8 mouse cellular contexts compared by ENCODE assay signal in genomic region chr6:47244642-47245041, GRCm38 (mm10).
DNase-seq lines count a peak whose midpoint lies in the region; ATAC-seq lines count a peak whose summit lies in the region.

No protein-coding gene starts in this region.

- peak overlapping the region; percentile 4; the same call in 1 of the 2 replicates for H3K4me3 ChIP-seq in kidney, embryonic 14.5 days (ENCODE audit: low read length)
- peak overlapping the region; percentile 14; the same call in 1 of the 2 replicates for H3K4me3 ChIP-seq in embryonic facial prominence, embryonic 14.5 days (ENCODE audit: low read depth, low read length)
- peak overlapping the region; percentile 18 for H3K4me3 ChIP-seq in intestine, embryonic 14.5 days (ENCODE audit: low read depth, low read length)
- H3K4me3 ChIP-seq in midbrain, embryonic 16.5 days (ENCODE audit: low read depth, low read length) = peak overlapping the region; percentile 50

- H3K27ac ChIP-seq in kidney, embryonic 14.5 days (ENCODE audit: low read depth, low read length) = no peak overlapping the region
- H3K27ac ChIP-seq in embryonic facial prominence, embryonic 14.5 days (replicated peaks; ENCODE audit: low read depth, low read length) = no peak overlapping the region
- H3K27ac ChIP-seq in intestine, embryonic 14.5 days (ENCODE audit: low read depth) = no peak overlapping the region
- H3K27ac ChIP-seq in midbrain, embryonic 16.5 days (ENCODE audit: low read length) = peak overlapping the region; percentile 88

- 22% methylated on average over 7 of the region's 7 CpGs for WGBS in kidney, embryonic 14.5 days
- WGBS in embryonic facial prominence, embryonic 14.5 days = 21% methylated on average over 7 of the region's 7 CpGs
- 28% methylated on average over 7 of the region's 7 CpGs for WGBS in intestine, embryonic 14.5 days
- 4% methylated on average over 7 of the region's 7 CpGs for WGBS in midbrain, embryonic 16.5 days

- ATAC-seq in kidney, embryonic 14.5 days (ENCODE audit: low FRiP score, low TSS enrichment) = 0 out of 2 replicates have a peak, but pooled peaks have one; percentile 61
- ATAC-seq in embryonic facial prominence, embryonic 14.5 days (ENCODE audit: low read depth) = no peak
- peak; percentile 23; the same call in 1 of the 2 replicates for ATAC-seq in intestine, embryonic 14.5 days (replicated peaks; ENCODE audit: low FRiP score, low TSS enrichment, low read depth)
- ATAC-seq in midbrain, embryonic 16.5 days = peak; percentile 87

- no peaks in the 10 kb centered on the region for H3K36me3 ChIP-seq in kidney, embryonic 14.5 days (ENCODE audit: control insufficient read depth, insufficient read depth, low read length)
- no peaks in the 10 kb centered on the region for H3K36me3 ChIP-seq in embryonic facial prominence, embryonic 14.5 days (ENCODE audit: control insufficient read depth, insufficient read depth, low read length)
- H3K36me3 ChIP-seq in intestine, embryonic 14.5 days (ENCODE audit: control insufficient read depth, insufficient read depth, low read length) = no peaks in the 10 kb centered on the region
- no peaks in the 10 kb centered on the region for H3K36me3 ChIP-seq in midbrain, embryonic 16.5 days (ENCODE audit: control insufficient read depth, insufficient read depth, low read length)

- peak overlapping the region; percentile 15; the same call in 1 of the 2 replicates for H3K4me2 ChIP-seq in kidney, embryonic 14.5 days (replicated peaks; ENCODE audit: low read depth, low read length)
- peak overlapping the region; percentile 39 for H3K4me2 ChIP-seq in embryonic facial prominence, embryonic 14.5 days (ENCODE audit: low read depth, low read length)
- peak overlapping the region; percentile 32 for H3K4me2 ChIP-seq in intestine, embryonic 14.5 days (ENCODE audit: low read length)
- peak overlapping the region; percentile 55 for H3K4me2 ChIP-seq in midbrain, embryonic 16.5 days (ENCODE audit: low read length)

- no peaks in the 10 kb centered on the region; the same call in 1 of the 2 replicates for H3K4me1 ChIP-seq in kidney, embryonic 14.5 days (ENCODE audit: control insufficient read depth, insufficient read depth, low read length)
- peaks cover 8% of the 10 kb centered on the region; the same call in 1 of the 2 replicates for H3K4me1 ChIP-seq in embryonic facial prominence, embryonic 14.5 days (ENCODE audit: control insufficient read depth, insufficient read depth, low read length)
- H3K4me1 ChIP-seq in intestine, embryonic 14.5 days (replicated peaks; ENCODE audit: control insufficient read depth, insufficient read depth, low read length) = 0 out of 2 replicates have a peak, but pooled peaks cover 6% of the 10 kb centered on the region
- peaks cover 18% of the 10 kb centered on the region for H3K4me1 ChIP-seq in midbrain, embryonic 16.5 days (ENCODE audit: control insufficient read depth, insufficient read depth, low read length)

- H3K9ac ChIP-seq in kidney, embryonic 14.5 days (ENCODE audit: low read depth, low read length) = no peak overlapping the region
- no peak overlapping the region for H3K9ac ChIP-seq in embryonic facial prominence, embryonic 14.5 days (ENCODE audit: low read depth, low read length)
- H3K9ac ChIP-seq in intestine, embryonic 14.5 days (ENCODE audit: low read length) = no peak overlapping the region
- peak overlapping the region; percentile 72 for H3K9ac ChIP-seq in midbrain, embryonic 16.5 days (ENCODE audit: low read depth, low read length)

- no peaks in the 10 kb centered on the region for H3K27me3 ChIP-seq in kidney, embryonic 14.5 days (ENCODE audit: control insufficient read depth, insufficient read depth, low read length)
- no peaks in the 10 kb centered on the region; the same call in 1 of the 2 replicates for H3K27me3 ChIP-seq in embryonic facial prominence, embryonic 14.5 days (replicated peaks; ENCODE audit: control insufficient read depth, insufficient read depth, low read length)
- H3K27me3 ChIP-seq in intestine, embryonic 14.5 days (replicated peaks; ENCODE audit: control insufficient read depth, insufficient read depth, low read length) = no peaks in the 10 kb centered on the region
- H3K27me3 ChIP-seq in midbrain, embryonic 16.5 days (ENCODE audit: control insufficient read depth, insufficient read depth, low read depth, low read length) = no peaks in the 10 kb centered on the region

- no peaks in the 10 kb centered on the region for H3K9me3 ChIP-seq in kidney, embryonic 14.5 days (ENCODE audit: control insufficient read depth, low read length)
- no peaks in the 10 kb centered on the region for H3K9me3 ChIP-seq in embryonic facial prominence, embryonic 14.5 days (ENCODE audit: control insufficient read depth, low read length)
- H3K9me3 ChIP-seq in intestine, embryonic 14.5 days (ENCODE audit: control insufficient read depth, low read length) = no peaks in the 10 kb centered on the region
- H3K9me3 ChIP-seq in midbrain, embryonic 16.5 days (replicated peaks; ENCODE audit: control insufficient read depth, low read length, poor library complexity, severe bottlenecking) = no peaks in the 10 kb centered on the region

- no peak for DNase-seq in kidney, postnatal 25 days
- DNase-seq in embryonic facial prominence, embryonic 14.5 days (ENCODE audit: low spot score) = no peak
- DNase-seq in intestine, embryonic 14.5 days (ENCODE audit: low spot score) = no peak
- DNase-seq in thymus, postnatal 4 days = no peak
- DNase-seq in kidney, adult 8-10 months = no peak
- DNase-seq in ovary, adult 18-20 months (ENCODE audit: low spot score) = no peak
